Mouse (Mus musculus) cortical plate, adult 2 months (tissue): ENCODE results near the gene Olfr10.

ENCODE experiments used
- CTCF ChIP-seq: fragments of 200-500 bp; IDR thresholded peaks from 2 replicates; pipeline ENCODE4 v1.5.1; 2011; ENCODE audit warnings: mild to moderate bottlenecking, control low read depth, low read length; ENCODE audit not compliant: insufficient read depth; ENCODE audit errors: extremely low read depth
- POLR2A ChIP-seq: fragments of 200-500 bp; IDR thresholded peaks from 2 replicates; pipeline ENCODE4 v1.6.1; 2011; ENCODE audit warnings: mild to moderate bottlenecking, low read length, control low read depth; ENCODE audit not compliant: insufficient read depth; ENCODE audit errors: extremely low read depth

DNA sequence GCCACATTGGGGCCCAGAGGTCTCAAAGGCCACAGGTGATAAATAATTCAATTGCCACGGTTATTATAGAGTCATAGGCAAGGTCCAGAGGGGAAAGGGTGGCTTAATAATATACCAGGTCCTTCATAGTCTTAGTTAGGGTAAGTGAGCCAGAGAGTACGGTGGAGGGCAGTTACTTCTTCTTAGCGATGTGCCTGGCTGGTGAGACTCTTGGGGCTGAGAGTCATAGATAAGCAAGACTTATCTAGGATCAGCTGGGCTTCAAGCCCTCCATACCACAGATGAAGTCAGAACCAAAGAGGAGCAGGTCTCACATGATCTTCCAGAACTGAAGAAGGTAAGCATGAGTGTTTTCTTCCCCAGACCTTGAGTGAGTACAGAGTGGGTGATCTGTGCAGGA lies 26.3 kb upstream of the Olfr10 start, which contains the start of gene Olfr1393:
- TF ChIP-seq POLR2A, result no peak
- TF ChIP-seq CTCF, result no peak
